Mouse (Mus musculus): Measurements from ENCODE around the gene Poc5. TPM values are rescaled to one million over a fixed set of nuclear protein-coding genes. Genes with fewer than 3 reads are reported as not detected.

Gene Poc5
- total RNA-seq, 2 experiments from 2014 or later = 32.5 to 36.1 TPM

Small RNA genes lying within 50 kb of the gene (microRNA-seq; reads per million reads assigned to microRNA genes)
- gene Gm25213 = 0 reads per million in 2 experiments

Other genes starting within 250 kb of the Poc5 start
- gene Ankdd1b, start 82.9 kb downstream of the Poc5 start, total RNA-seq (2021) = under 1 TPM; 0.13 to 0.37 TPM
- gene Gm17622, start 102.4 kb downstream of the Poc5 start, total RNA-seq (2021) = not detected
- gene Polk, start 154.3 kb downstream of the Poc5 start, total RNA-seq (2021) = 10 to 100 TPM; 13.5 to 14.3 TPM
- gene Col4a3bp, start 154.3 kb downstream of the Poc5 start, total RNA-seq (2021) = 10 to 100 TPM; 65.4 to 73.8 TPM

Measured in layer of hippocampus, adult 18-20 months (tissue).